Mouse (Mus musculus) forebrain, embryonic 16.5 days (tissue): ENCODE results near the gene Cryba1. TPM values are rescaled to one million over a fixed set of nuclear protein-coding genes. Genes with fewer than 3 reads are reported as not detected.

Source experiments
- ATAC-seq: fragments of 200-750 bp; cut with Nextera tagmentation; 2 replicates; pipeline ENCODE4 v1.8.0; 2017; ENCODE audit warnings: mild to moderate bottlenecking, moderate library complexity
- H3K27ac ChIP-seq: fragments of 300-500 bp; sonication (generic); 2 replicates; pipeline ENCODE4 v1.5.1; 2014; ENCODE audit warnings: low read length, control low read depth
- H3K27me3 ChIP-seq: fragments of 300-500 bp; sonication (generic); replicated peaks from 2 replicates; pipeline ENCODE4 v1.6.1; 2014; ENCODE audit warnings: low read length; ENCODE audit not compliant: control insufficient read depth, insufficient read depth
- H3K36me3 ChIP-seq: fragments of 300-500 bp; sonication (generic); 2 replicates; pipeline ENCODE4 v1.6.1; 2014; ENCODE audit not compliant: control insufficient read depth, insufficient read depth
- H3K4me1 ChIP-seq: fragments of 300-500 bp; sonication (generic); replicated peaks from 2 replicates; pipeline ENCODE4 v1.6.1; 2014; ENCODE audit warnings: low read length; ENCODE audit not compliant: control insufficient read depth, insufficient read depth
- H3K4me2 ChIP-seq: fragments of 300-500 bp; sonication (generic); 2 replicates; pipeline ENCODE4 v1.6.1; 2014; ENCODE audit warnings: mild to moderate bottlenecking, low read length, control low read depth
- H3K4me3 ChIP-seq: fragments of 300-500 bp; sonication (generic); replicated peaks from 2 replicates; pipeline ENCODE4 v1.5.1; 2014; ENCODE audit warnings: mild to moderate bottlenecking, low read length, control low read depth
- H3K9ac ChIP-seq: fragments of 300-500 bp; sonication (generic); replicated peaks from 2 replicates; pipeline ENCODE4 v1.6.1; 2014; ENCODE audit warnings: low read depth, low read length, control low read depth
- H3K9me3 ChIP-seq: fragments of 300-500 bp; sonication (generic); 2 replicates; pipeline ENCODE4 v1.6.1; 2016; ENCODE audit warnings: low read length; ENCODE audit not compliant: control insufficient read depth
- WGBS: fragments of 180-500 bp; shearing (Covaris S2); extraction: QIAGEN DNeasy Blood & Tissue Kit; methylation state at CpG from one replicate; pipeline ENCODE4 v1.1.7; 2014; 5-methylcytosine and 5-hydroxymethylcytosine counted together
- polyA plus RNA-seq: library from polyadenylated mRNA; unstranded; fragments of >200 nt; fragmentation: Nextera tagmentation; extraction: Ambion mirVana; gene quantifications from 2 replicates; pipeline ENCODE4 v1.2.1, GENCODE M21; 2015

Gene Cryba1
- polyA plus RNA-seq, 1 experiment from 2014 or later: 0.19 TPM

DNA sequence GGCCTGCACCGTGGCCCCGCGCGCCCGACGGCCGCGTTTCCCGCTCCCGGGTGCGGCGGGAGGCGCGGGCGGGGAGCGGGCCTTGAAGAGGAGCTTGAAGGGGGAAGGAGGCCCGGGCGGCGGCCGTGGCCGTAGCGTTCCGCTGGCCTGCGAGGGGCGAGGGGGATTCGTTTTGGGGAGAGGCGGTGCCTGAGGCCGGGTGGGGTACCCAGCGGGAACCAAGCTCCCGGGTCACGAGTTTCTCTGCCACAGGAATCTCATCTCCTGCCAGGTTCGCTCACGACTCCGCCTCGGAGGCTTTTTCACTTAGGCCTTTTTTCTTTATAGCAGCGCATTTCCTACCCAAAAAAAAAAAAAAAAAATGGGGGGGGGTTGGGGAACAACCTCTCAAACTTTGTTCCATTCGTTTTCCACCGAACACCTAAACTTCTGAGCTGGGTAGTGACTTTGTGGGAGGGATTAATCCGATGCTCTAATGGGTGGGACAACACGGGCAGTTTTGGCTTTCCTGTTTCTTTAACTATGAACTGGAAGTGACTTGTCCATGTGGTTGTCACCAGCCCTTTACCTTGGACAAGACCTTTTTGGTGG lies 37.4 kb downstream of the Cryba1 start:
- peak overlapping the region; percentile 89 for H3K4me3 ChIP-seq
- H3K9ac ChIP-seq: peak overlapping the region; percentile 95
- H3K27me3 ChIP-seq: no peaks in the 10 kb centered on the region
- 0% methylated on average over 38 of the region's 40 CpGs for WGBS
- H3K36me3 ChIP-seq: peaks cover 7% of the 10 kb centered on the region
- H3K4me2 ChIP-seq: peak overlapping the region; percentile 58
- H3K4me1 ChIP-seq: peaks cover 12% of the 10 kb centered on the region
- no peak for ATAC-seq
- H3K9me3 ChIP-seq: no peaks in the 10 kb centered on the region
- H3K27ac ChIP-seq: peak overlapping the region; percentile 96

DNA sequence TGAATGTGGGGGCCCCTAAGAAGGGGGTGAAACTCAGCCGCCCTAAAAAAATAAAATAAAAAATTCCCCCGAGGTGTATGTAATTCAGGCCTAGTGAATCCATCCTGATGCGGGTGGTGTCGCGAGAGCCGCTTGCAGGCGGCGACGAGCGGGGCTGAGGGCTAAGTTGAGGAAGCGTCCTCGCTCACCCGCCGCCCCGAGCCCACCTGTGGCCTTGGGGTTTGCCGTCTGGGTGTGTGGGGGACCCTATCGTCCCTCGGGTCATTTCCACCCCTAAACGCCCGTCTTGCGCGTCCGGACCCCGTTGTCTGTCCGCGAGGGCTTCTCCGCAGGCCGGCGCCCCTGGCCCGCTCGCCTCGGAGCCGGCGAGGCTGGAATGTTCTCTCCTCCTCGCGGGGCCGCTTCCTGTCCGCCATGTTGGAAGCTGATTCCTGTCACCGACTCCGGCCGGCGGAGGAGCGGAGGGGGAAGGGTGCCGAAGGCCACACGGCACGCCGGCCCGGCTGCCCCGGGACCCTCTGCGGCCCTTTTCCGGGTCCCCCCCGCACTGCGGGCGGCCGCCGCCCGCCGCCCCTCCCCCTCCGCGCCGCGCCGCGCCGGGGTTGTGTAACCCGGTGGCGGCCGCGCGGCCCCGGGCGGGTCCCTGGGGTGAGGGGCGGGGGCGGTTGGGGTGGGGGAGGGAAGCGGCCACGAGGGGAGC lies 38.1 kb downstream of the Cryba1 start:
- no peak for ATAC-seq
- H3K9ac ChIP-seq: peak overlapping the region; percentile 95
- no peaks in the 10 kb centered on the region for H3K27me3 ChIP-seq
- H3K36me3 ChIP-seq: peaks cover under 1% of the 10 kb centered on the region; the same call in 1 of the 2 replicates
- peak overlapping the region; percentile 89 for H3K4me3 ChIP-seq
- peak overlapping the region; percentile 96 for H3K27ac ChIP-seq
- no peaks in the 10 kb centered on the region for H3K9me3 ChIP-seq
- peak overlapping the region; percentile 58 for H3K4me2 ChIP-seq
- under 1% methylated on average over 51 of the region's 76 CpGs for WGBS
- peaks cover 10% of the 10 kb centered on the region for H3K4me1 ChIP-seq

DNA sequence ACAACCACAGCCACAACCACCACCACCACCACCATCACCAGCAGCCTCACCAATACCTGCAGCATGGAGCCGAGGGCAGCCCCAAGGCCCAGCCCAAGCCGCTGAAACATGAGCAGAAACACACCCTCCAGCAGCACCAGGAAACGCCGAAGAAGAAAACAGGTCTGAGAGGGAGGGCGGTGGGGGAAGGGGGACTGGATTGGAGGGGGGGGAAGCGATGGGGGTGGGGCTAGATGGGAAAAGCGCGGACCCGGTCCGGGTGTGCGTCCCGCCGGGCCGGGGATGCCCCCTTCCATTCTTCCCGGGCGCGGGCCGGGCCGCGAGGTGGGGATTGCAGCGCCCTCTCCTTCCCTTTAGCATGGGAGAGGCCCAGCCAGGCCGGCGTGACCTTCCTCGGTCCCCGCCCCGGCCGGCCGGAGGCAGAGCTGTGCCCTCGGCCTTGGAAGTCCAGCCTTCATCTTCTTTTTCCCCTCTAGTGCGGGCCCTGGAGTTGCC lies 38.7 kb downstream of the Cryba1 start:
- no peaks in the 10 kb centered on the region for H3K36me3 ChIP-seq
- no peaks in the 10 kb centered on the region for H3K9me3 ChIP-seq
- H3K9ac ChIP-seq: peak overlapping the region; percentile 95
- H3K27me3 ChIP-seq: no peaks in the 10 kb centered on the region
- 0% methylated on average over 29 of the region's 30 CpGs for WGBS
- H3K4me3 ChIP-seq: peak overlapping the region; percentile 89
- peaks cover 10% of the 10 kb centered on the region for H3K4me1 ChIP-seq
- peak; percentile 43 for ATAC-seq
- H3K4me2 ChIP-seq: peak overlapping the region; percentile 58
- peak overlapping the region; percentile 96 for H3K27ac ChIP-seq

DNA sequence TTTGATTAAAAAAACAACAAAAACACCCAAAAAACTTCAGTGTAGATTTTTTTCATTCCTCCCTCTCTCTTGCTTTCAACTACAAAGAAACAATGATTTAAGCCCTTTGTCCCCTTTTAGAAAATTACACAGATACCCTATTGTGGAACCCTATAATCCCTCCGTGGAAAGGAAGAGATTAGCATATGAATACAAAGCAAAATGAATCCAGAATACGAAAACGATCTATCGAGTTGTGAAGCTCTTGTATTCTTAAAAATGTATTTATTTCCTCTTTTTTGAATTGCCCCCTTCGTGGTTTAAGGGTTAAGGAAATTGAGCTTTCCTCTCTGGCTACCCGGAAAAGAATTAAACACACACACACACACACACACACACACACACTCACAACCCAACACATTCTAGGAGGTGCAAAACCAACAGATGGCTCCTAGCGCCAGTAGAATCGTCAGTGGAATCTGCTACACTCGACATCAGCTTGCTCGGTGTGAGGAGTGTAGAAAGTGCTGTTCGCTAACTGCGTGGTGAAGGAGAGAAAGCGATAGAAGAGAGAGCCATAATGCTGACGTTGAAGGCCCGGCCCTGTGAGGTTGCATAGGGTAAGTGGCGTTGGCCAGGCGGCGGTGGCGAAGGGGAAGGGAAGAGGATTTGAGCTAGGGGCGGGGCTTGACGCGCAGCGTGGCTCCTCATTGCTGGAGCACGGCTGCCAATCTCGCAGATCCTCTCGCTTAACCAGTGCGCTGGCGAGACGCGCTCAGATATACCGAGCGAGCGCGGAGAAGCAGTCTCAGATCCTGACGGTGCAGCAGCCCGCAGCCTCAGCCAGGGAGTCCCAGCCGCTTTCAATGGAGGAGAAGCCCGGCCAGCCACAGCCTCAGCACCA lies 39.5 kb downstream of the Cryba1 start, which contains the start of gene Nufip2:
Gene Nufip2 (plus strand): TSS at position 773 of the 883 bp plus-strand sequence.
- H3K36me3 ChIP-seq: no peaks in the 10 kb centered on the region
- no peaks in the 10 kb centered on the region for H3K9me3 ChIP-seq
- no peaks in the 10 kb centered on the region for H3K27me3 ChIP-seq
- peak; percentile 99 for ATAC-seq
- peak within 1 kb of the TSS; percentile 96 for H3K27ac ChIP-seq
- H3K4me3 ChIP-seq: peak within 1 kb of the TSS; percentile 89
- peak within 1 kb of the TSS; percentile 58 for H3K4me2 ChIP-seq
- peaks cover 10% of the 10 kb centered on the region for H3K4me1 ChIP-seq
- under 1% methylated on average over 38 of the region's 38 CpGs for WGBS
- H3K9ac ChIP-seq: peak within 1 kb of the TSS; percentile 95

DNA sequence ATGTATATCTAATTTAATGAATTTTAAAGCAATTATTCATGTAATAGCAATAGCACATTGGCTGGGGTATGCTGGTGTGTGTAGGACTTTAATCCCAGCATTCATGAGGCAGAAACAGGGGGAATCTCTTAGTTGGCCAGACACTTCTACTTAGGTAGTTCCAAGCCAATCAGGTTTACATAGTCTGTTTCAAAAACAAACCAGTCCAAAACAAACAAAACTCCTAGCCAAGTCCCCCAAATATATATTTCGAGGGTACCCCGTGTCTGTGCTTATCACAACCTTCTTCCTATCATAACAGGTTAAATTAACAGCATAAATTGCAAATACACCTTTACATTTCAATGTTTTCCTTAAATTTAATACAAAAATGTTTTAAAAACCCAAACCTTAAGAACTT lies 40.2 kb downstream of the Cryba1 start:
- ATAC-seq: no peak
- no peak overlapping the region for H3K4me3 ChIP-seq
- H3K4me2 ChIP-seq: no peak overlapping the region
- peaks cover 10% of the 10 kb centered on the region for H3K4me1 ChIP-seq
- WGBS: 49% methylated on average over 2 of the region's 2 CpGs
- H3K27ac ChIP-seq: no peak overlapping the region
- H3K36me3 ChIP-seq: no peaks in the 10 kb centered on the region
- no peaks in the 10 kb centered on the region for H3K27me3 ChIP-seq
- no peaks in the 10 kb centered on the region for H3K9me3 ChIP-seq
- no peak overlapping the region for H3K9ac ChIP-seq

DNA sequence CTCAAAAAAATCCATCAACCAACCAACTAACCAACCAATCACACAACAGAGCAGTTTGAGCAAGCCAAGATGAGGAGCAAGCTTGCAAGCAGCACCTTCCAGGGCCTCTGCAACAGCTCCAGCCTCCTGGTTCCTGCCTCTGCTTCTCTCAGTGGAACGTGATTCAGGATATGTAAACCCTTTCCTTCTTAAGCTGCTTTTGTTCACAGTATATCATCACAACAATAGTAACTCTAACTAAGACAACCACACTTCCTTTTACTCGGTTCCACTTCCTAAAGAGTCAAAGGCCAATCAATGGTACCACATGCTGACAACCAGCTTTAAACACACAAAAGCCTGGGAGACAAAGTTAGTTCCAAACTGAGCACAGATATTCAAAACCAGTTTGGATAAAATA lies 45.1 kb downstream of the Cryba1 start:
- Histone ChIP-seq H3K9me3 (no peaks in the 10 kb centered on the region), H3K27me3 (no peaks in the 10 kb centered on the region), H3K4me1 (0 out of 2 replicates have a peak, but pooled peaks cover 3% of the 10 kb centered on the region), H3K4me3 (no peak overlapping the region), H3K36me3 (no peaks in the 10 kb centered on the region), H3K9ac (no peak overlapping the region), H3K27ac (no peak overlapping the region), H3K4me2 (no peak overlapping the region)
- ATAC-seq: no peak
- 6% methylated on average over 2 of the region's 2 CpGs for WGBS

DNA sequence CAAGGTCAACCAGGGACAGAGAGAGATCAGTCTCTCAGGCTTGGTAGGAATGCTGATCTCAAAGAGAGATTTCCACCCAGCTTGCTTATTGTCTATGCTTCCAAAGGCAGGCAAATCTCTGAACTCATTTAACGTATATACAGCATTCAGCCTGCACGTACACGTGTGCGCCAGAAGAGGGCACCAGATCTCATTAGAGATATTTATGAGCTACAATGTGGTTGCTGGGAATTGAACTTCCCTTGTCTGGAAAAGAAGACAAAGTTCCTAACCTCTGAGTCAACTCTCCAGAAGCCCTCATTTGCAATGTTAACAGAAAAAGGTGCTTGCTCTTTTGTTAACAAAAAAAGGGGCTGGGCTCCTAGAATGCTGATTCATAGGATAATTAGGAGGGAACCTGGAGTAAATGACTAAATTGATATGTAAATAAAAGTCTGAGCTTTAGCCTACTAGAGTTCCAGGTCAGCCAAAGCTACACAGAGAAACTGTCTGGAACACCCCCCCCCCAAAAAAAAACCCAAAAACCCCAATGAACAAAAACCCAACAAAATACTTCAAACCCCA lies 51.6 kb downstream of the Cryba1 start:
- Histone ChIP-seq H3K9me3 (peaks cover 4% of the 10 kb centered on the region; the same call in 1 of the 2 replicates), H3K4me3 (no peak overlapping the region), H3K4me1 (no peaks in the 10 kb centered on the region), H3K36me3 (no peaks in the 10 kb centered on the region), H3K4me2 (no peak overlapping the region), H3K27ac (no peak overlapping the region), H3K9ac (no peak overlapping the region), H3K27me3 (no peaks in the 10 kb centered on the region)
- 68% methylated on average over 4 of the region's 4 CpGs for WGBS
- ATAC-seq: no peak

DNA sequence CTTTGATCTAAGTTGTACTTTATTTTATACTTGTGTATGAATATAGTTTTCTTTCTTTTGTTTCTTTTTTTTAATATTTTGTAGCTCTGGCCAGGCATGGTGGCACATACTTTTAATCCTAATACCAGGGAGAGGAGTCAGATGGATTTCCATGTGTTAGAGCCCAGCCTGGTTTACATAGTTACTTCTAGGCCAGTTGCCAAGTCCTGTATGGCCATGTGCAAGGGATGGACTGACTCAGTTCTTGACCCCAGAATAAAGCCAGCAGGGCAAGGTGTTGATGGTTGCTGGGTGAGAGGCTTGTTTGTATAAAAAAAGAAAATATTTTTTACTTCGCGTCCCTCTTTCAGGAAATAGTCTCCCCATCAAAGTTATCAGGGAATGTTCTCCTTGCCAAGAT lies 52.3 kb downstream of the Cryba1 start:
- H3K4me2 ChIP-seq: no peak overlapping the region
- no peak for ATAC-seq
- H3K27ac ChIP-seq: no peak overlapping the region
- no peaks in the 10 kb centered on the region for H3K27me3 ChIP-seq
- H3K9ac ChIP-seq: no peak overlapping the region
- no peak overlapping the region for H3K4me3 ChIP-seq
- H3K36me3 ChIP-seq: no peaks in the 10 kb centered on the region
- 96% methylated on average over 2 of the region's 2 CpGs for WGBS
- H3K4me1 ChIP-seq: no peaks in the 10 kb centered on the region
- H3K9me3 ChIP-seq: peaks cover 4% of the 10 kb centered on the region; the same call in 1 of the 2 replicates
